Mouse (Mus musculus) adrenal gland, adult 18-20 months (tissue): ENCODE data around the gene Pde8b. TPM values are rescaled to one million over a fixed set of nuclear protein-coding genes. Genes with fewer than 3 reads are reported as not detected.

ENCODE experiments used
- DNase-seq, 2 experiments: peaks; one replicate each; pipeline ENCODE4 v3.0.0; 2021 to 2022; ENCODE audit warnings: low spot score in 2 of 2
- total RNA-seq, 2 experiments: library from RNA; stranded (reverse); gene quantifications; 1 replicate in 1 of 2; 2 replicates in 1 of 2; pipeline ENCODE4 v1.2.3; 2021

The Pde8b gene
- total RNA-seq, 2 experiments from 2014 or later = 46.0 to 152 TPM

GRCm38 (mm10) chr13:95160211-95160610 lies 89.9 kb downstream of the Pde8b start:
- no peak for DNase-seq

GRCm38 (mm10) chr13:95158986-95159385 lies 91.2 kb downstream of the Pde8b start:
- DNase-seq = no peak

GRCm38 (mm10) chr13:95144746-95145145 lies 105.4 kb downstream of the Pde8b start:
- DNase-seq = no peak

GRCm38 (mm10) chr13:95140460-95141079 lies 109.6 kb downstream of the Pde8b start:
- DNase-seq = no peak

- DNase-seq = no peak
Measured at GRCm38 (mm10) chr13:95135326-95136150, 114.6 kb downstream of the Pde8b start.

GRCm38 (mm10) chr13:95131848-95132247 lies 118.3 kb downstream of the Pde8b start:
- no peak for DNase-seq

GRCm38 (mm10) chr13:95131041-95131440 lies 119.1 kb downstream of the Pde8b start:
- DNase-seq = no peak

- DNase-seq = no peak
Measured at GRCm38 (mm10) chr13:95127288-95127687, 122.8 kb downstream of the Pde8b start.

GRCm38 (mm10) chr13:95126801-95127200 lies 123.3 kb downstream of the Pde8b start:
- no peak for DNase-seq

GRCm38 (mm10) chr13:95125546-95126215 lies 124.5 kb downstream of the Pde8b start:
- no peak for DNase-seq

- DNase-seq = no peak
Measured at GRCm38 (mm10) chr13:95120570-95120969, 129.6 kb downstream of the Pde8b start.

- no peak for DNase-seq
Measured at GRCm38 (mm10) chr13:95113763-95114162, 136.4 kb downstream of the Pde8b start.

GRCm38 (mm10) chr13:95109555-95109954 lies 140.6 kb downstream of the Pde8b start:
- DNase-seq = no peak

GRCm38 (mm10) chr13:95108035-95108434 lies 142.1 kb downstream of the Pde8b start:
- DNase-seq = no peak

- DNase-seq = no peak
Measured at GRCm38 (mm10) chr13:95104865-95105264, 145.3 kb downstream of the Pde8b start.

- no peak for DNase-seq
Measured at GRCm38 (mm10) chr13:95102985-95103590, 147.0 kb downstream of the Pde8b start.

- no peak for DNase-seq
Measured at GRCm38 (mm10) chr13:95101315-95101714, 148.8 kb downstream of the Pde8b start.

- DNase-seq = peak in 1 of 2 experiments; percentile 25
Measured at GRCm38 (mm10) chr13:95098931-95099720, 151.0 kb downstream of the Pde8b start.

GRCm38 (mm10) chr13:95096646-95097045 lies 153.5 kb downstream of the Pde8b start:
- no peak for DNase-seq

- no peak for DNase-seq
Measured at GRCm38 (mm10) chr13:95095860-95096259, 154.3 kb downstream of the Pde8b start.
